Mouse (Mus musculus) megakaryocyte, embryonic 14.5 days (primary cell): ENCODE data around the gene Nde1. TPM values are rescaled to one million over a fixed set of nuclear protein-coding genes. Genes with fewer than 3 reads are reported as not detected.

ENCODE experiments used
- H3K27me3 ChIP-seq: replicated peaks from 2 replicates; pipeline ENCODE3; 2012; ENCODE audit warnings: inconsistent platforms
- H3K36me3 ChIP-seq: replicated peaks from 2 replicates; pipeline ENCODE3; 2012; ENCODE audit warnings: low read length, inconsistent platforms, mixed read lengths
- H3K4me1 ChIP-seq: 2 replicates; pipeline ENCODE4 v1.6.1; 2012; ENCODE audit warnings: inconsistent platforms
- H3K4me3 ChIP-seq: replicated peaks from 2 replicates; pipeline ENCODE3; 2012; ENCODE audit warnings: moderate library complexity, mild to moderate bottlenecking, inconsistent platforms
- H3K9me3 ChIP-seq: 2 replicates; pipeline ENCODE4 v1.6.1; 2012; ENCODE audit warnings: inconsistent platforms
- FLI1 ChIP-seq: IDR thresholded peaks from 2 replicates; pipeline ENCODE4 v1.6.1; 2012; ENCODE audit warnings: low read length, inconsistent platforms, mixed read lengths
- GATA1 ChIP-seq: IDR thresholded peaks from 3 replicates; pipeline ENCODE4 v1.6.1; 2012; ENCODE audit warnings: mixed read lengths, low read length, inconsistent platforms, borderline replicate concordance
- polyA plus RNA-seq: library from polyadenylated mRNA; stranded (reverse); fragments of >175 nt; gene quantifications from 2 replicates; pipeline ENCODE4 v1.2.3, GENCODE M21; 2012; ENCODE audit warnings: low replicate concordance; ENCODE audit not compliant: insufficient read depth

The Nde1 gene
- polyA plus RNA-seq, 1 experiment, result 23.7 TPM

DNA sequence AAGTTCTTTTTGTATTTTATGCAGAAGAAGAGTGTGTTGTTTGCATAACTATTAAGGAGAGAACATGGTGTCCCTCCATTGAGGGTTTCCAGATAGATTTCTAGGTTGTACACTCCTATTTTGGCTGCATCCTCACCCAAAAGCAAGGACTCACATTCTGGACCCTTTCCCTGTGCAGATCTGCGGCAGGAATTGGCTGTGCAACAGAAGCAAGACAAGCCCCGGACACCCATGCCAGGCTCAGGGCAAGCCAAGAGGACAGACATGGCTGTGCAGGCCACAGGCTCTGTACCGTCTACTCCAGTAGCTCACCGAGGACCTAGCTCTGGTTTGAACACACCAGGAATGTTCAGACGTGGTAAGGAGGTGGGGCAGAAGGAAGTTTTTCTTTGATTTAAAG is 22.4 kb downstream of the Nde1 start:
- Histone ChIP-seq H3K4me1 (peaks cover 14% of the 10 kb centered on the region), H3K27me3 (no peaks in the 10 kb centered on the region), H3K4me3 (no peak overlapping the region), H3K9me3 (no peaks in the 10 kb centered on the region), H3K36me3 (peaks cover 98% of the 10 kb centered on the region)
- TF ChIP-seq GATA1 (no peak), FLI1 (no peak)

DNA sequence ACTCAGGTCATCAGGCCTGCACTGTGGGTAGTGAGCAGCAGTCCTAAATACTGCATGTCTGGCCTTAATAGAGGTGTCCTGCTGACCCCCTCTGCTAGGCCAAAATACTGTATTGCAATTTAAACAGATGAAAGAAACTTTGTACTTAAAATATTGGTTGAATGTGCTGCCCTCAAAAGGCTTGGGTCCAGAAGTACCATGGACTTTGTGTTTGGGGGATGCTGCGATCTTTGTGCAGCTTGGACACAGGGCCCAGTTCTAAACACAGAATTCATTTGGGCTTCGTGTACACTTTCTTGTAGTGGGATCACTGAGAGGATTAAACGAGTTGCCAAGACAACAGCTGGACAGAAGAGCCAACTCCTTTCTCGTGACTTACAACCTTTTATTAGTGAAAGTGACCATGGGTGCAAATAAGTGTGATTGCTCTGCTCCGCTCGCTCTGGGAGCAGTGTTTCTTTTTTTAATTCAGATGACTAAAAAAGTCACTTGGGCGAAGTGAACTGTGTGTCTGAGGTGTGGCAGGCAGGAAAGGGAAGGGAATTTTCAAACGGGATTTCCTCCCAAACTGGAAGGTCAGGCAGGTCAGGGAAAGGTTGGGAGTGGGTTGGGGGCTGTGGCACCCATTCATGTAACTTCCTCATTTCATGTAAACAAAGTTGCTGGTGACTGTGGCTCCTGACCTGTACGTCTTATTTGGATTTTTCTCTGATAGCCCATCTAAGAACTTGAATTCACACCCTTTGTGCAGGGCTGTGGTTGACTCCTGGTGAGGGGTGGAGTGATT is 31.3 kb downstream of the Nde1 start:
- H3K27me3 ChIP-seq, result peaks cover 2% of the 10 kb centered on the region
- H3K36me3 ChIP-seq, result peaks cover 52% of the 10 kb centered on the region
- H3K9me3 ChIP-seq, result no peaks in the 10 kb centered on the region
- no peak overlapping the region for H3K4me3 ChIP-seq
- peaks cover 7% of the 10 kb centered on the region for H3K4me1 ChIP-seq
- no peak for TF ChIP-seq FLI1
- TF ChIP-seq GATA1, result no peak

DNA sequence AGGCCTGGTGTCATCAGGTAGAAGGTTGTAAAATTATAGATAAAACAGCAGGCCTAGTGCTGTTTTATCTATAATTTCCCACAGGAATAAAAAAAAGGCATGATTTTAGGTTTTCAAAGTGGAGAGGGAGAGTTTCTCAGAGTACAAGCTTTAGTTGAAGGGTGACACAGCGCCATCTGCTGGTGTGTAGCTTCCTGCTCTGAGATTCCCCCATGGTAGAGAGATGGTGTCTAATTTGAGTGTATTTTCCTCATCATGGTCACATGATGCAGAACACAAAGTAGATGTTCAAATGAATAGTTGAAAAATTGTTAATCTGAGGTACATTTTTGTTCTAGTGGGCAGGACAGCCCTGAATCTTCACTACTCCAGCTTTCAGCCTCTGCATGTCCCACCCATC is 32.4 kb downstream of the Nde1 start:
- TF ChIP-seq FLI1 (no peak), GATA1 (no peak)
- H3K4me1 ChIP-seq, result peaks cover 8% of the 10 kb centered on the region
- no peak overlapping the region for H3K4me3 ChIP-seq
- no peaks in the 10 kb centered on the region for H3K9me3 ChIP-seq
- H3K36me3 ChIP-seq, result peaks cover 42% of the 10 kb centered on the region
- peaks cover 10% of the 10 kb centered on the region for H3K27me3 ChIP-seq

DNA sequence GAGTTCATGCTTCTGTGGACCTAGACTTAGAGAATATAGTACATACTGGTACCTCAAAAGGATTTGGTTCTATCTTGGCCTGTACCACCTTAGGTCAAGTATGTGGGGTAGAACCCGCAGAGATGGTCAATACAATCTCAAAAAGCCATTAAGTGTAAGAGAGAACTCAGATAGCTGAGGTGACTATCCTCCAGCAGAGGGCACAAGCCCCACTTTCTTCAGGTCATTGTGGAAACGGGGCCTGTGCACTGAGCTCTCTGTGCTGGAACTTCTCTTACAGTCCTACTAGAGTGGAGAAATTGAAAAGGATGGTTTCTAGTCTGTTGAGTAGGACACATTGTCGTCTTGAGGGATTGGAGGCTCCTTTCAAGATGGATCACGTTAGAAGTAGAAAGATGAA is 35.7 kb downstream of the Nde1 start:
- peaks cover 12% of the 10 kb centered on the region for H3K4me1 ChIP-seq
- TF ChIP-seq GATA1, result no peak

DNA sequence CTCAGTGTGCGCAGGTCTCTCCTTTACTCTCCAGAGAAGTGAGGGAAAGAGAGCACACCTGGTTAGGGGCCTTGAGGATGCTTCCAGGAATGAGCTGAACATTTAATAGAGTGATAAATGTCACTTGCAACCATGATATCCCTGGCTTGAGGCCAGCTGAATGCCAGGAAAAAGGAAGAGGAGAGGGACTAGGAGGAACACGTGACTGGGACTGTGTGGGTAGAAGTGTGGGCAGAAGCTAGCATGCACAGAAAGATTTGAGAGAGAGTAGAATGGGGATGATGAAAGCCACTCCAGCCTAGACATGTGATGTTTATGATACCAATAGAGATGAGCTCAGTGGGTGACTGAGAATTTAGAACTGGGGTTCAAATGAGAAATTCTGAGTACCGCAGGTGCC is 52.1 kb downstream of the Nde1 start:
- H3K27me3 ChIP-seq, result peaks cover 34% of the 10 kb centered on the region
- H3K4me3 ChIP-seq, result no peak overlapping the region
- H3K36me3 ChIP-seq, result no peaks in the 10 kb centered on the region
- peaks cover 16% of the 10 kb centered on the region; the same call in 1 of the 2 replicates for H3K4me1 ChIP-seq
- TF ChIP-seq FLI1, result no peak
- TF ChIP-seq GATA1, result no peak
- H3K9me3 ChIP-seq, result no peaks in the 10 kb centered on the region

More for the DNA sequence above, 35.7 kb downstream of the Nde1 start:
- Histone ChIP-seq H3K9me3 (peaks cover 2% of the 10 kb centered on the region; the same call in 1 of the 2 replicates), H3K4me3 (no peak overlapping the region), H3K27me3 (peaks cover 32% of the 10 kb centered on the region), H3K36me3 (peaks cover 8% of the 10 kb centered on the region)

DNA sequence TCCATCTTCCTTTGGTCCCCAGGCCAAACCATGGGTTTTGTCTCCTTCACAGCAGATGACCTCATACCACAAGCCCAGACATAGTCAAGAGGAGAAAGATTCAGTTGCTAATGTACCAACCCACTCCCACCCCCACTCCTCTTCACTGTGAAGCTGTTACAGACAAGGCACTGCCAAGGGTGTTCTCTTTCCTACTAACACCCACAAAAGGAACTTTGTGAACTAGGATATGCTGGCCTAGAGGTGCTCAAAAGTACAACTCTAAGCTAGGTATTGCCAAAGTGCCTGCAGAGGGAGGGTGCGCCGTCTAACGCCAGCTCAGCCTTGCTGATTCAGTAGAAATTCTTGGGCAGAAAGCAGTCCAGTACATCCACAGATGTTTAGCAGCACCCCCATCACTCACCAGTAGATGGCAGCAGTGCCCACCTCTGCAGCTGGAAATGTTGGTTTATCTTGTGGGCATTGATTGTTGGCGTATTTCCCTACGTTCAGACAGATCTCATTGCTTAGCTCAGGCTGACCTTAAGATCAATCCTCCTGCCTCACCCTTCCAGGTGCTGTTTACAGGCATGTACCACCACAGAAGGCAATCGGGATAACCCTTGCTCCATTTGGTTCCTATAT is 74.1 kb downstream of the Nde1 start:
- Histone ChIP-seq H3K27me3 (peaks cover 20% of the 10 kb centered on the region), H3K4me3 (peak overlapping the region; percentile 44), H3K9me3 (peaks cover 12% of the 10 kb centered on the region), H3K36me3 (no peaks in the 10 kb centered on the region), H3K4me1 (peaks cover 9% of the 10 kb centered on the region)
- TF ChIP-seq GATA1 (no peak), FLI1 (no peak)

DNA sequence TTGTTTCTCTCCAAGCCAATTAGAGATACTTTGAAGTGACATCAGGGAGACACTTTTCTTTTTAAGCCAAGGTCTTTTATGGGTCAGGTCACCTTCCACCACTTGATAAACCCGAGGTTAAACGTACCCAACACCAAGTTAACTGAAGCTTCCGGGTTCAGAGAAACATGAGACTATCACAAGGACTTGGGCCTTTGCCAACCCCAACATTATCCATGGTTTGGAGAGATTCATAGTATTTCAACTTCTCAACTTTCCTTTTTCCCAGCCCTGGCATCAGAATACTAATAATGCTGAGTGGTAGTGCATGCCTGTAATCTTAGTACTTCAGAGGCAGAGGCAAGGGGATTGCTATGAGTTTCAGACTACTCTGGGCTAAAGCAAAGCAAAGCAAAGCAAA is 79.0 kb downstream of the Nde1 start:
- TF ChIP-seq GATA1 (no peak), FLI1 (no peak)
- H3K4me3 ChIP-seq, result no peak overlapping the region
- peaks cover 24% of the 10 kb centered on the region for H3K4me1 ChIP-seq
- H3K9me3 ChIP-seq, result peaks cover 9% of the 10 kb centered on the region
- no peaks in the 10 kb centered on the region for H3K36me3 ChIP-seq
- H3K27me3 ChIP-seq, result peaks cover 16% of the 10 kb centered on the region

Other genes with a start within 250 kb of the Nde1 start
- 0.43 TPM in 1 of 2 replicates, not detected in the other for gene 2900011O08Rik, start 176.7 kb upstream of the Nde1 start, polyA plus RNA-seq
- gene Ifitm7, start 176.4 kb upstream of the Nde1 start, polyA plus RNA-seq, result 0.76 TPM in 1 of 2 replicates, not detected in the other
- 0.70 and 1.1 TPM in 2 replicates for gene Marf1, start 76 bp downstream of the Nde1 start, polyA plus RNA-seq
- not detected in 2 replicates for gene Myh11, start 128.1 kb downstream of the Nde1 start, polyA plus RNA-seq
- 5.5 and 17.8 TPM in 2 replicates for gene Fopnl, start 154.1 kb downstream of the Nde1 start, polyA plus RNA-seq
- gene Abcc1, start 198.3 kb downstream of the Nde1 start, polyA plus RNA-seq, result 2.0 and 5.1 TPM in 2 replicates